Mouse (Mus musculus) hindbrain, embryonic 16.5 days (tissue): ENCODE results near the gene Mafk. TPM values are rescaled to one million over a fixed set of nuclear protein-coding genes. Genes with fewer than 3 reads are reported as not detected.

Source experiments
- ATAC-seq: fragments of 200-750 bp; cut with Nextera tagmentation; 2 replicates; pipeline ENCODE4 v1.8.0; 2017; ENCODE audit warnings: moderate TSS enrichment, moderate library complexity
- H3K27ac ChIP-seq: fragments of 300-500 bp; sonication (generic); 2 replicates; pipeline ENCODE4 v1.5.1; 2014; ENCODE audit warnings: low read depth, mild to moderate bottlenecking, control low read depth, low read length, moderate library complexity
- H3K27me3 ChIP-seq: fragments of 300-500 bp; sonication (generic); replicated peaks from 2 replicates; pipeline ENCODE4 v1.6.1; 2014; ENCODE audit warnings: low read length; ENCODE audit not compliant: control insufficient read depth, insufficient read depth
- H3K36me3 ChIP-seq: fragments of 300-500 bp; sonication (generic); 2 replicates; pipeline ENCODE4 v1.6.1; 2014; ENCODE audit warnings: mild to moderate bottlenecking, low read length, moderate library complexity, mixed read lengths; ENCODE audit not compliant: control insufficient read depth, insufficient read depth
- H3K4me1 ChIP-seq: fragments of 300-500 bp; sonication (generic); 2 replicates; pipeline ENCODE4 v1.6.1; 2014; ENCODE audit warnings: low read depth, low read length; ENCODE audit not compliant: control insufficient read depth, insufficient read depth
- H3K4me2 ChIP-seq: fragments of 300-500 bp; sonication (generic); 2 replicates; pipeline ENCODE4 v1.6.1; 2014; ENCODE audit warnings: mild to moderate bottlenecking, low read length, control low read depth, moderate library complexity
- H3K4me3 ChIP-seq: fragments of 300-500 bp; sonication (generic); 2 replicates; pipeline ENCODE4 v1.5.1; 2014; ENCODE audit warnings: mild to moderate bottlenecking, low read length, control low read depth, moderate library complexity
- H3K9ac ChIP-seq: fragments of 300-500 bp; sonication (generic); 2 replicates; pipeline ENCODE4 v1.6.1; 2014; ENCODE audit warnings: low read depth, mild to moderate bottlenecking, control low read depth, low read length, moderate library complexity
- H3K9me3 ChIP-seq: fragments of 300-500 bp; sonication (generic); 2 replicates; pipeline ENCODE4 v1.6.1; 2014; ENCODE audit warnings: mild to moderate bottlenecking, low read length, moderate library complexity; ENCODE audit not compliant: control insufficient read depth
- WGBS: fragments of 180-500 bp; shearing (Covaris S2); extraction: QIAGEN DNeasy Blood & Tissue Kit; methylation state at CpG from one replicate; pipeline ENCODE4 v1.1.7; 2014; 5-methylcytosine and 5-hydroxymethylcytosine counted together
- polyA plus RNA-seq: library from polyadenylated mRNA; unstranded; fragments of >200 nt; fragmentation: Nextera tagmentation; extraction: Ambion mirVana; gene quantifications from 2 replicates; pipeline ENCODE4 v1.2.1, GENCODE M21; 2015

Mafk gene
- polyA plus RNA-seq, 1 experiment from 2014 or later = 12.1 TPM

GRCm38 (mm10) chr5:139821466-139822459, 30.4 kb downstream of the Mafk start:
- Histone ChIP-seq H3K27me3 (no peaks in the 10 kb centered on the region), H3K4me1 (peaks cover 14% of the 10 kb centered on the region), H3K9ac (no peak overlapping the region), H3K27ac (no peak overlapping the region), H3K36me3 (peaks cover 22% of the 10 kb centered on the region; the same call in 1 of the 2 replicates), H3K9me3 (no peaks in the 10 kb centered on the region), H3K4me3 (no peak overlapping the region), H3K4me2 (no peak overlapping the region)
- ATAC-seq = no peak
- 81% methylated on average over 12 of the region's 12 CpGs for WGBS

GRCm38 (mm10) chr5:139824531-139824930, 33.2 kb downstream of the Mafk start:
- ATAC-seq = no peak
- H3K4me1 ChIP-seq = peaks cover 16% of the 10 kb centered on the region
- no peak overlapping the region for H3K4me3 ChIP-seq
- 93% methylated on average over 10 of the region's 10 CpGs for WGBS
- H3K27me3 ChIP-seq = no peaks in the 10 kb centered on the region; the same call in 1 of the 2 replicates
- peaks cover 22% of the 10 kb centered on the region; the same call in 1 of the 2 replicates for H3K36me3 ChIP-seq
- H3K4me2 ChIP-seq = no peak overlapping the region
- H3K9ac ChIP-seq = no peak overlapping the region
- no peak overlapping the region for H3K27ac ChIP-seq
- H3K9me3 ChIP-seq = peaks cover 2% of the 10 kb centered on the region; the same call in 1 of the 2 replicates

- Histone ChIP-seq H3K27me3 (no peaks in the 10 kb centered on the region; the same call in 1 of the 2 replicates), H3K4me2 (peak overlapping the region; percentile 98), H3K9ac (peak overlapping the region; percentile 93), H3K4me1 (peaks cover 16% of the 10 kb centered on the region), H3K36me3 (peaks cover 22% of the 10 kb centered on the region; the same call in 1 of the 2 replicates), H3K4me3 (peak overlapping the region; percentile 95), H3K27ac (peak overlapping the region; percentile 77; the same call in 1 of the 2 replicates), H3K9me3 (peaks cover 2% of the 10 kb centered on the region; the same call in 1 of the 2 replicates)
- WGBS = 45% methylated on average over 11 of the region's 11 CpGs
- ATAC-seq = 0 out of 2 replicates have a peak, but pooled peaks have one; percentile 17
These were observed 34.6 kb downstream of the Mafk start for GRCm38 (mm10) chr5:139825947-139826346.

- H3K36me3 ChIP-seq = peaks cover 22% of the 10 kb centered on the region; the same call in 1 of the 2 replicates
- peak within 1 kb of the TSS; percentile 98 for H3K4me2 ChIP-seq
- H3K9ac ChIP-seq = peak within 1 kb of the TSS; percentile 93
- H3K4me3 ChIP-seq = peak within 1 kb of the TSS; percentile 95
- H3K27me3 ChIP-seq = no peaks in the 10 kb centered on the region; the same call in 1 of the 2 replicates
- peak within 1 kb of the TSS; percentile 77 for H3K27ac ChIP-seq
- under 1% methylated on average over 43 of the region's 43 CpGs for WGBS
- H3K9me3 ChIP-seq = peaks cover 2% of the 10 kb centered on the region; the same call in 1 of the 2 replicates
- peak; percentile 88 for ATAC-seq
- H3K4me1 ChIP-seq = peaks cover 16% of the 10 kb centered on the region
These were observed 35.2 kb downstream of the Mafk start, which contains the start of the genes Gm26938 and Psmg3 for GRCm38 (mm10) chr5:139826357-139827055. Gm26938 (minus strand) TSS chr5:139826407. Psmg3 (minus strand) TSS chr5:139826885.

- H3K4me1 ChIP-seq = peaks cover 16% of the 10 kb centered on the region
- peaks cover 2% of the 10 kb centered on the region; the same call in 1 of the 2 replicates for H3K9me3 ChIP-seq
- no peak for ATAC-seq
- H3K27ac ChIP-seq = no peak overlapping the region
- H3K4me3 ChIP-seq = no peak overlapping the region
- H3K36me3 ChIP-seq = peaks cover 13% of the 10 kb centered on the region; the same call in 1 of the 2 replicates
- WGBS = 97% methylated on average over 1 of the region's 1 CpGs
- no peak overlapping the region for H3K4me2 ChIP-seq
- H3K9ac ChIP-seq = no peak overlapping the region
- H3K27me3 ChIP-seq = no peaks in the 10 kb centered on the region; the same call in 1 of the 2 replicates
These were observed 36.3 kb downstream of the Mafk start for GRCm38 (mm10) chr5:139827593-139827992.

- no peak for ATAC-seq
- Histone ChIP-seq H3K9me3 (peaks cover 2% of the 10 kb centered on the region; the same call in 1 of the 2 replicates), H3K4me3 (no peak overlapping the region), H3K27ac (no peak overlapping the region), H3K9ac (no peak overlapping the region), H3K4me1 (peaks cover 16% of the 10 kb centered on the region), H3K36me3 (peaks cover 1% of the 10 kb centered on the region; the same call in 1 of the 2 replicates), H3K27me3 (no peaks in the 10 kb centered on the region; the same call in 1 of the 2 replicates), H3K4me2 (no peak overlapping the region)
- WGBS = 84% methylated on average over 13 of the region's 13 CpGs
These were observed 38.1 kb downstream of the Mafk start for GRCm38 (mm10) chr5:139829384-139829783.

- ATAC-seq = no peak
- no peak overlapping the region for H3K4me2 ChIP-seq
- H3K36me3 ChIP-seq = no peaks in the 10 kb centered on the region
- no peak overlapping the region for H3K4me3 ChIP-seq
- WGBS = 87% methylated on average over 3 of the region's 3 CpGs
- peaks cover 6% of the 10 kb centered on the region for H3K4me1 ChIP-seq
- no peaks in the 10 kb centered on the region; the same call in 1 of the 2 replicates for H3K27me3 ChIP-seq
- peaks cover 2% of the 10 kb centered on the region; the same call in 1 of the 2 replicates for H3K9me3 ChIP-seq
- no peak overlapping the region for H3K9ac ChIP-seq
- H3K27ac ChIP-seq = no peak overlapping the region
These were observed 39.4 kb downstream of the Mafk start for GRCm38 (mm10) chr5:139830734-139831133.

- Histone ChIP-seq H3K9ac (no peak overlapping the region), H3K27me3 (no peaks in the 10 kb centered on the region; the same call in 1 of the 2 replicates), H3K9me3 (peaks cover 2% of the 10 kb centered on the region; the same call in 1 of the 2 replicates), H3K4me2 (no peak overlapping the region), H3K4me3 (no peak overlapping the region), H3K4me1 (no peaks in the 10 kb centered on the region), H3K36me3 (no peaks in the 10 kb centered on the region), H3K27ac (no peak overlapping the region)
- WGBS = 83% methylated on average over 7 of the region's 7 CpGs
- ATAC-seq = no peak
These were observed 40.8 kb downstream of the Mafk start for GRCm38 (mm10) chr5:139832125-139832524.
